Comparison of ENCODE assay signal across 10 mouse cellular contexts in the genomic region with DNA sequence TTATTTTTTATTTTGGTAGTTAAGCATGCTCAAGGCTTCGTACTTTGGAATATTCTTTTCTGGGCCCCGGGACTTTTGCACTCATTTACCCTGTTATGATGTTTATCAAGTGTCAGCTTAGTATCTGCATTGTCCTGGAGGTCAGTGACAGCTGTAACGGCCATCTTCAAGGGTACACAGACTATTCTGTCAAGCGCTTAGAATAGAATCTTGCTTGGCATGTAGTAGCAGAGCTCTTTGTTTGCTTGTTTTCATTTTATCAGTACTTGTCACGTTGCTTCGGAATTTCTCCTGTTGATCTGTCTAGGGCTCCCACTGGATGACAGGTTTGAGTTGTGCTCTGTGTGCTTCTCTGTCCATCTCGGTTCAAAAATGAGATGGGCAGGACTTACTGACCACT. TPM values are rescaled to one million over a fixed set of nuclear protein-coding genes. Genes with fewer than 3 reads are reported as not detected.
DNase-seq lines count a peak whose midpoint lies in the region; ATAC-seq and TF ChIP-seq lines count a peak whose summit lies in the region.
"Had no signal": no experiment of that assay in that cellular context is flagged by ENCODE, and none has a peak within 500 bp of the region (broad histone marks: within the 10 kb centered on the region; RNA-seq: fewer than 3 reads in every experiment).

No protein-coding gene starts in this region.

- WGBS in heart, embryonic 12.5 days, result 35% methylated on average over 7 of the region's 7 CpGs
- WGBS in embryonic facial prominence, embryonic 14.5 days, result 81% methylated on average over 7 of the region's 7 CpGs
- WGBS in intestine, embryonic 15.5 days, result 64% methylated on average over 7 of the region's 7 CpGs
- 82% methylated on average over 7 of the region's 7 CpGs for WGBS in midbrain, postnatal 0 days

- peak overlapping the region; percentile 94 for H3K4me3 ChIP-seq in heart, embryonic 12.5 days
- peak overlapping the region; percentile 75 for H3K4me3 ChIP-seq in embryonic facial prominence, embryonic 14.5 days (ENCODE audit: low read depth, low read length)
- peak overlapping the region; percentile 78; the same call in 1 of the 2 replicates for H3K4me3 ChIP-seq in intestine, embryonic 15.5 days (replicated peaks)
- H3K4me3 ChIP-seq in midbrain, postnatal 0 days (ENCODE audit: low read depth, low read length), result peak overlapping the region; percentile 84; the same call in 1 of the 2 replicates

- H3K4me2 ChIP-seq in heart, embryonic 12.5 days, result peak overlapping the region; percentile 97
- peak overlapping the region; percentile 89 for H3K4me2 ChIP-seq in embryonic facial prominence, embryonic 14.5 days (ENCODE audit: low read depth, low read length)
- H3K4me2 ChIP-seq in intestine, embryonic 15.5 days (replicated peaks), result peak overlapping the region; percentile 65
- peak overlapping the region; percentile 85 for H3K4me2 ChIP-seq in midbrain, postnatal 0 days (ENCODE audit: low read depth, low read length, poor library complexity, severe bottlenecking)

- peaks cover 45% of the 10 kb centered on the region for H3K36me3 ChIP-seq in heart, embryonic 12.5 days
- peaks cover 44% of the 10 kb centered on the region for H3K36me3 ChIP-seq in embryonic facial prominence, embryonic 14.5 days (ENCODE audit: control insufficient read depth, insufficient read depth, low read length)
- peaks cover 27% of the 10 kb centered on the region for H3K36me3 ChIP-seq in intestine, embryonic 15.5 days
- H3K36me3 ChIP-seq in midbrain, postnatal 0 days (ENCODE audit: insufficient read depth, low read length), result peaks cover 32% of the 10 kb centered on the region

- DNase-seq in heart, adult 8-10 months (ENCODE audit: low spot score), result no peak
- no peak for DNase-seq in embryonic facial prominence, embryonic 14.5 days (ENCODE audit: low spot score)
- DNase-seq in midbrain, postnatal 0 days (ENCODE audit: low spot score), result no peak
- DNase-seq in right cerebral cortex, adult 2 months (ENCODE audit: low spot score in 2 of 2), result no peak
- no peak for DNase-seq in urinary bladder, postnatal 4 days (ENCODE audit: low spot score in 2 of 2)
- DNase-seq in lung, postnatal 25 days (ENCODE audit: low spot score), result no peak
- DNase-seq: right cerebral cortex, adult 18-20 months had no signal

- H3K27me3 ChIP-seq in heart, embryonic 12.5 days (replicated peaks), result no peaks in the 10 kb centered on the region
- H3K27me3 ChIP-seq in embryonic facial prominence, embryonic 14.5 days (replicated peaks; ENCODE audit: control insufficient read depth, insufficient read depth, low read length), result no peaks in the 10 kb centered on the region
- H3K27me3 ChIP-seq in intestine, embryonic 15.5 days (replicated peaks), result no peaks in the 10 kb centered on the region
- H3K27me3 ChIP-seq in midbrain, postnatal 0 days (ENCODE audit: insufficient read depth, low read length), result no peaks in the 10 kb centered on the region

- peak overlapping the region; percentile 96 for H3K9ac ChIP-seq in heart, embryonic 12.5 days
- H3K9ac ChIP-seq in embryonic facial prominence, embryonic 14.5 days (ENCODE audit: low read depth, low read length), result peak overlapping the region; percentile 85
- H3K9ac ChIP-seq in intestine, embryonic 15.5 days, result peak overlapping the region; percentile 73; the same call in 1 of the 2 replicates
- H3K9ac ChIP-seq in midbrain, postnatal 0 days (replicated peaks; ENCODE audit: low read length, poor library complexity, severe bottlenecking), result peak overlapping the region; percentile 96

- no peak for TF ChIP-seq CTCF in midbrain, postnatal 0 days (IDR thresholded peaks at IDR 0.05)

- H3K4me1 ChIP-seq in heart, embryonic 12.5 days (replicated peaks), result peaks cover 28% of the 10 kb centered on the region
- peaks cover 10% of the 10 kb centered on the region; the same call in 1 of the 2 replicates for H3K4me1 ChIP-seq in embryonic facial prominence, embryonic 14.5 days (ENCODE audit: control insufficient read depth, insufficient read depth, low read length)
- peaks cover 7% of the 10 kb centered on the region; the same call in 1 of the 2 replicates for H3K4me1 ChIP-seq in intestine, embryonic 15.5 days (replicated peaks)
- H3K4me1 ChIP-seq in midbrain, postnatal 0 days (ENCODE audit: insufficient read depth, low read length), result peaks cover 5% of the 10 kb centered on the region

- no peaks in the 10 kb centered on the region for H3K9me3 ChIP-seq in heart, embryonic 12.5 days (replicated peaks)
- H3K9me3 ChIP-seq in embryonic facial prominence, embryonic 14.5 days (ENCODE audit: control insufficient read depth, low read length), result no peaks in the 10 kb centered on the region
- H3K9me3 ChIP-seq in intestine, embryonic 15.5 days, result no peaks in the 10 kb centered on the region
- no peaks in the 10 kb centered on the region for H3K9me3 ChIP-seq in midbrain, postnatal 0 days (ENCODE audit: low read length)

- ATAC-seq in heart, embryonic 12.5 days (ENCODE audit: insufficient number of reproducible peaks, low FRiP score), result no peak
- no peak for ATAC-seq in embryonic facial prominence, embryonic 14.5 days (ENCODE audit: low read depth)
- ATAC-seq in intestine, embryonic 15.5 days, result no peak
- ATAC-seq in midbrain, postnatal 0 days (ENCODE audit: low FRiP score), result no peak

- H3K27ac ChIP-seq in heart, embryonic 12.5 days (ENCODE audit: poor library complexity, severe bottlenecking), result peak overlapping the region; percentile 45
- H3K27ac ChIP-seq in embryonic facial prominence, embryonic 14.5 days (replicated peaks; ENCODE audit: low read depth, low read length), result no peak overlapping the region
- no peak overlapping the region for H3K27ac ChIP-seq in intestine, embryonic 15.5 days
- H3K27ac ChIP-seq in midbrain, postnatal 0 days (ENCODE audit: low read depth, low read length), result no peak overlapping the region

RNA-seq across cellular contexts. Expression of a gene that starts 1.8 kb away (rescaled TPM):
- 24.9 and 26.2 TPM in 2 replicates for polyA plus RNA-seq in heart, embryonic 12.5 days (2016; fragmentation: Nextera tagmentation; extraction: Ambion mirVana)
- 100 to 1,000 TPM; 259 to 280 (median 264) TPM for total RNA-seq in heart, adult 8-10 months (2022)
- 41.9 and 46.1 TPM in 2 replicates for polyA plus RNA-seq in embryonic facial prominence, embryonic 14.5 days (2014; fragmentation: Nextera tagmentation; extraction: Ambion mirVana)
- polyA plus RNA-seq in intestine, embryonic 15.5 days (2015; fragmentation: Nextera tagmentation; extraction: Ambion mirVana), result 35.8 and 39.2 TPM in 2 replicates
- total RNA-seq in midbrain, postnatal 0 days (2014; rRNA removed), result 281 and 298 TPM in 2 replicates
- 37.8 and 38.1 TPM in 2 replicates for polyA plus RNA-seq in midbrain, postnatal 0 days (2015; fragmentation: Nextera tagmentation; extraction: Ambion mirVana)

RNA-seq across cellular contexts. Expression of a gene that starts 15.0 kb away (rescaled TPM):
- 67.4 and 70.9 TPM in 2 replicates for polyA plus RNA-seq in heart, embryonic 12.5 days (2016; fragmentation: Nextera tagmentation; extraction: Ambion mirVana)
- 100 to 1,000 TPM; 103 to 117 (median 104) TPM for total RNA-seq in heart, adult 8-10 months (2022)
- polyA plus RNA-seq in embryonic facial prominence, embryonic 14.5 days (2014; fragmentation: Nextera tagmentation; extraction: Ambion mirVana), result 131 and 137 TPM in 2 replicates
- 75.4 and 80.6 TPM in 2 replicates for polyA plus RNA-seq in intestine, embryonic 15.5 days (2015; fragmentation: Nextera tagmentation; extraction: Ambion mirVana)
- total RNA-seq in midbrain, postnatal 0 days (2014; rRNA removed), result 21.3 and 22.9 TPM in 2 replicates
- polyA plus RNA-seq in midbrain, postnatal 0 days (2015; fragmentation: Nextera tagmentation; extraction: Ambion mirVana), result 39.2 and 39.3 TPM in 2 replicates

RNA-seq across cellular contexts. Expression of a gene that starts 23.6 kb away (rescaled TPM):
- polyA plus RNA-seq in heart, embryonic 12.5 days (2016; fragmentation: Nextera tagmentation; extraction: Ambion mirVana), result not detected in 2 replicates
- not detected for total RNA-seq in heart, adult 8-10 months (2022)
- 0.17 TPM in 1 of 2 replicates, not detected in the other for polyA plus RNA-seq in embryonic facial prominence, embryonic 14.5 days (2014; fragmentation: Nextera tagmentation; extraction: Ambion mirVana)
- polyA plus RNA-seq in intestine, embryonic 15.5 days (2015; fragmentation: Nextera tagmentation; extraction: Ambion mirVana), result not detected in 2 replicates
- total RNA-seq in midbrain, postnatal 0 days (2014; rRNA removed), result 0.14 and 0.82 TPM in 2 replicates
- polyA plus RNA-seq in midbrain, postnatal 0 days (2015; fragmentation: Nextera tagmentation; extraction: Ambion mirVana), result 0.98 and 1.4 TPM in 2 replicates
- polyA plus RNA-seq: limb, embryonic 11.5 days had no signal

RNA-seq across cellular contexts. Expression of a gene that starts 27.1 kb away (rescaled TPM):
- 61.5 and 62.2 TPM in 2 replicates for polyA plus RNA-seq in heart, embryonic 12.5 days (2016; fragmentation: Nextera tagmentation; extraction: Ambion mirVana)
- 10 to 100 TPM in 3 of 4 experiments, 1 to 10 TPM in 1; 9.2 to 11.3 (median 10.9) TPM for total RNA-seq in heart, adult 8-10 months (2022)
- polyA plus RNA-seq in embryonic facial prominence, embryonic 14.5 days (2014; fragmentation: Nextera tagmentation; extraction: Ambion mirVana), result 58.5 and 67.8 TPM in 2 replicates
- polyA plus RNA-seq in intestine, embryonic 15.5 days (2015; fragmentation: Nextera tagmentation; extraction: Ambion mirVana), result 37.7 TPM in 2 replicates
- total RNA-seq in midbrain, postnatal 0 days (2014; rRNA removed), result 403 and 429 TPM in 2 replicates
- polyA plus RNA-seq in midbrain, postnatal 0 days (2015; fragmentation: Nextera tagmentation; extraction: Ambion mirVana), result 207 and 213 TPM in 2 replicates

RNA-seq across cellular contexts. Expression of a gene that starts 40.1 kb away (rescaled TPM):
- polyA plus RNA-seq in heart, embryonic 12.5 days (2016; fragmentation: Nextera tagmentation; extraction: Ambion mirVana), result 0.09 TPM in 1 of 2 replicates, not detected in the other
- under 1 TPM in 1 of 4 experiments, not detected in 3; 0.19 TPM for total RNA-seq in heart, adult 8-10 months (2022)
- polyA plus RNA-seq in embryonic facial prominence, embryonic 14.5 days (2014; fragmentation: Nextera tagmentation; extraction: Ambion mirVana), result 0.08 and 0.20 TPM in 2 replicates
- 0.05 and 0.06 TPM in 2 replicates for polyA plus RNA-seq in intestine, embryonic 15.5 days (2015; fragmentation: Nextera tagmentation; extraction: Ambion mirVana)
- total RNA-seq in midbrain, postnatal 0 days (2014; rRNA removed), result 1.0 and 1.4 TPM in 2 replicates
- polyA plus RNA-seq in midbrain, postnatal 0 days (2015; fragmentation: Nextera tagmentation; extraction: Ambion mirVana), result 0.09 and 0.16 TPM in 2 replicates
- polyA plus RNA-seq: limb, embryonic 11.5 days had no signal
